Mouse (Mus musculus): Measurements from ENCODE around the gene Ets2. TPM values are rescaled to one million over a fixed set of nuclear protein-coding genes. Genes with fewer than 3 reads are reported as not detected.

Ets2 gene
- total and polyA plus RNA-seq, 3 experiments, result 15.9 to 23.5 TPM; not detected in 1

DNA sequence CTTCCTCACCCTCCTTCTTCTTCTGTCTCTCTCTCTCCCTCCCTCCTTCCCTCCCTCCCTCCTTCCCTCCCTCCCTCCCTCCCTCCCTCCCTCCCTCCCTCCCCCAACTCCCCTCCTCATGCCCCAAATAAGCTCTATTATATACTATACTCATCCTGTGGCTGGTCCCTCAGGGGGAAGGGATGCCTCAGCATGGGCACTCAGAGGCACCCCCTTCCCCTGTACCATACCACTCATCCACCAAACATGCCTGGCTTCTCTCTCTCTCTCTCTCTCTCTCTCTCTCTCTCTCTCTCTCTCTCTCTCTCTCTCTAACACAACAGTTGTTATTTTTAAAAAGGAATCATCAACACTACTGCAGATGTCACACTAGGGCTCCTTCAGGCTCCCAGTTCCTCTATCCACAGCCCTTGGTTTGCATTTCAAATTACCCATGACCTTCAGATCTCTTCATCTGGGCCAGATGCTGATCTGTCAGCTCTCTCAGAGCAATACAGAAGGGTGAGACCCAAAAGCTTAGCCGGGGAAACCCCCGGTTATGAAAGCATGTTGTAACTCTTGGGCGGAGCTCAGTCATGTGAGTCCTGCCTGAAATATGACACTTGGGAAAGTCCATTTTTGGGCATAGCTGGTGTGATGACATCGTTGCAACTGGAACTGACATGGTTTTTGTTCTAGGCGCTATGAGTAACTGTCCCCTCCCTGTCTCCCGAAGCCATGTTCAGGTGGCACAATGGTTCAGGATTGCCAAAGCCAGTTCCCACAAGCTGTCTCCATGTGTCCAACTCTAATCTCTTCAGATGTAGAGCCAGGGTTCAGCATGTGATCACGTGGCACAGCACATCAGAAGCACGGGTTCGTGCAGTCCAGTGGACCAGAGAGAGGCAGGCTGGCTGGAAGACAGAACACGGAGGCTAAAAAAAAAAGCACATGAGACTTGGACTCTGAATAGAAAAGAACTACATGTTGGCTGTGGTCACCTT lies 26.9 kb downstream of the Ets2 start:
- Histone ChIP-seq H3K27ac (ENCODE audit: control insufficient read depth, low read depth, low read length) (peak overlapping the region; percentile 43; the same call in 1 of the 2 replicates), H3K4me3 (ENCODE audit: control insufficient read depth in 1 of 2, insufficient read depth in 1 of 2, low read depth in 2 of 2, low read length in 2 of 2) (peak overlapping the region in 1 of 2 experiments; percentile 43; a peak in 1 of 4 replicates), H3K79me2 (ENCODE audit: control insufficient read depth, insufficient read depth, low read length, poor library complexity) (no peaks in the 10 kb centered on the region), H3K36me3 (ENCODE audit: control insufficient read depth in 1 of 2, insufficient read depth in 2 of 2, low read length in 2 of 2) (peaks cover 0 to 3% of the 10 kb centered on the region in 2 experiments; a peak in 2 of 4 replicates), H3K9ac (ENCODE audit: control insufficient read depth, low read depth, low read length, poor library complexity, severe bottlenecking) (peak overlapping the region; percentile 15; the same call in 1 of the 2 replicates), H3K9me3 (replicated peaks; ENCODE audit: insufficient read depth, low read length) (no peaks in the 10 kb centered on the region), H3K27me3 (ENCODE audit: control insufficient read depth in 1 of 2, insufficient read depth in 2 of 2, low read length in 2 of 2) (peaks cover 0 to 1% of the 10 kb centered on the region in 2 experiments; a peak in 2 of 4 replicates), H3K4me1 (ENCODE audit: control insufficient read depth in 1 of 2, insufficient read depth in 2 of 2, low read length in 2 of 2) (peaks cover 0 to 8% of the 10 kb centered on the region in 2 experiments; a peak in 1 of 4 replicates)
- TF ChIP-seq USF1 (IDR thresholded peaks at IDR 0.05; ENCODE audit: low read depth, low read length), result peak; percentile 61; the same call in 1 of the 2 replicates
- no peak for TF ChIP-seq RAD21 (IDR thresholded peaks at IDR 0.05; ENCODE audit: low read depth, low read length)
- peak; percentile 46; the same call in 1 of the 2 replicates for TF ChIP-seq ETS1 (IDR thresholded peaks at IDR 0.05; ENCODE audit: low read depth, low read length)
- TF ChIP-seq CHD1 (IDR thresholded peaks at IDR 0.05; ENCODE audit: low read depth, low read length), result no peak
- DNase-seq (ENCODE audit: low read depth, low spot score), result peak; percentile 47

DNA sequence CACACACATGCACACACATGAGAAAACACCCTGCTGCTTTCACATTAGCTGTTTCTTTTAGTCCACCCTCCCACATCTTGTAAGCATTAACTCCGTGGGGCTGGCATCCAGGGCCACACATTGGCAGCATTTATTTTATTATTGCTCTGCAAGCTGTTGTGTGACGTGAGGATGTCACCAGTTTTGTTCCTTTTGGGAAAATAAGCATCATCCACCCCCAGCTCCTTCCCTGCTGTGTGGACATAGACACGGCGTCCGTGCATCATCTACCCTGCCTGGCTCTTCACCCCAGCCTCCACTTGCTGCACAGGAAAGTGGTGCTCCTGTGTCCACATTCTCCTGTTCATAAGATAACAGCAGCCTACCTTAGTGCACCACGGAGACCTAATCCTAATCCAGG lies 27.9 kb downstream of the Ets2 start:
- no peaks in the 10 kb centered on the region for H3K9me3 ChIP-seq (replicated peaks; ENCODE audit: insufficient read depth, low read length)
- TF ChIP-seq POLR2A (IDR thresholded peaks at IDR 0.05; ENCODE audit: control insufficient read depth in 1 of 2, insufficient read depth in 1 of 2, low read depth in 1 of 2, low read length in 2 of 2, poor library complexity in 1 of 2) (no peak), CHD2 (IDR thresholded peaks at IDR 0.05; ENCODE audit: low read length) (no peak), HCFC1 (IDR thresholded peaks at IDR 0.05; ENCODE audit: low read depth, low read length) (no peak), USF1 (IDR thresholded peaks at IDR 0.05; ENCODE audit: low read depth, low read length) (no peak), GABPA (IDR thresholded peaks at IDR 0.05; ENCODE audit: low read depth, low read length) (no peak), MYC (IDR thresholded peaks at IDR 0.05; ENCODE audit: low read depth, low read length) (no peak), EP300 (IDR thresholded peaks at IDR 0.05; ENCODE audit: low read depth in 1 of 2, low read length in 2 of 2) (no peak), ZNF384 (IDR thresholded peaks at IDR 0.05; ENCODE audit: low read depth, low read length) (no peak), MAZ (IDR thresholded peaks at IDR 0.05; ENCODE audit: low read depth, low read length) (no peak), ELF1 (IDR thresholded peaks at IDR 0.05; ENCODE audit: low read depth, low read length) (no peak), MYB (IDR thresholded peaks at IDR 0.05; ENCODE audit: low read depth, low read length) (no peak), ETS1 (IDR thresholded peaks at IDR 0.05; ENCODE audit: low read depth, low read length) (no peak), ZKSCAN1 (IDR thresholded peaks at IDR 0.05; ENCODE audit: low read depth, low read length) (no peak), SIN3A (IDR thresholded peaks at IDR 0.05; ENCODE audit: low read length) (no peak), BHLHE40 (IDR thresholded peaks at IDR 0.05; ENCODE audit: borderline replicate concordance, low read depth, low read length) (no peak), RAD21 (IDR thresholded peaks at IDR 0.05; ENCODE audit: low read depth, low read length) (no peak), MAFK (IDR thresholded peaks at IDR 0.05; ENCODE audit: borderline replicate concordance, low read depth, low read length) (no peak)
- peaks cover 0 to 8% of the 10 kb centered on the region in 2 experiments; a peak in 1 of 4 replicates for H3K4me1 ChIP-seq (ENCODE audit: control insufficient read depth in 1 of 2, insufficient read depth in 2 of 2, low read length in 2 of 2)
- no peak for DNase-seq (ENCODE audit: low read depth, low spot score)
- peaks cover 0 to 3% of the 10 kb centered on the region in 2 experiments; a peak in 2 of 4 replicates for H3K36me3 ChIP-seq (ENCODE audit: control insufficient read depth in 1 of 2, insufficient read depth in 2 of 2, low read length in 2 of 2)
- no peak overlapping the region for H3K9ac ChIP-seq (ENCODE audit: control insufficient read depth, low read depth, low read length, poor library complexity, severe bottlenecking)
- peaks cover 0 to 1% of the 10 kb centered on the region in 2 experiments; a peak in 2 of 4 replicates for H3K27me3 ChIP-seq (ENCODE audit: control insufficient read depth in 1 of 2, insufficient read depth in 2 of 2, low read length in 2 of 2)
- H3K79me2 ChIP-seq (ENCODE audit: control insufficient read depth, insufficient read depth, low read length, poor library complexity), result no peaks in the 10 kb centered on the region
- H3K27ac ChIP-seq (ENCODE audit: control insufficient read depth, low read depth, low read length), result no peak overlapping the region
- no peak overlapping the region for H3K4me3 ChIP-seq (ENCODE audit: control insufficient read depth in 1 of 2, insufficient read depth in 1 of 2, low read depth in 2 of 2, low read length in 2 of 2)

All from MEL (cell line).